Mouse (Mus musculus) midbrain, embryonic 10.5 days (tissue): ENCODE data around the gene Il17rd. TPM values are rescaled to one million over a fixed set of nuclear protein-coding genes. Genes with fewer than 3 reads are reported as not detected.

ENCODE experiments used
- DNase-seq: peaks from one replicate; pipeline ENCODE4 v3.0.0-alpha.2; 2017; ENCODE audit warnings: low spot score
- H3K27ac ChIP-seq: fragments of 300-500 bp; sonication (generic); replicated peaks from 2 replicates; pipeline ENCODE4 v1.5.1; 2016; ENCODE audit warnings: mild to moderate bottlenecking
- H3K27me3 ChIP-seq: fragments of 300-500 bp; sonication (generic); 2 replicates; pipeline ENCODE4 v1.6.1; 2016; ENCODE audit warnings: low read depth, mild to moderate bottlenecking; ENCODE audit not compliant: poor library complexity, severe bottlenecking
- H3K36me3 ChIP-seq: fragments of 300-500 bp; sonication (generic); 2 replicates; pipeline ENCODE4 v1.6.1; 2016; ENCODE audit warnings: mild to moderate bottlenecking, moderate library complexity
- H3K4me1 ChIP-seq: fragments of 300-500 bp; sonication (generic); 2 replicates; pipeline ENCODE4 v1.6.1; 2016
- H3K4me3 ChIP-seq: fragments of 300-500 bp; sonication (generic); 2 replicates; pipeline ENCODE4 v1.5.1; 2016; ENCODE audit warnings: mild to moderate bottlenecking, moderate library complexity
- H3K9me3 ChIP-seq: fragments of 300-500 bp; sonication (generic); replicated peaks from 2 replicates; pipeline ENCODE4 v1.6.1; 2016; ENCODE audit warnings: mild to moderate bottlenecking
- whole genome bisulfite sequencing: fragments of 180-500 bp; shearing (Covaris S2); methylation state at CpG from one replicate; pipeline ENCODE4 v1.1.7; 2016; 5-methylcytosine and 5-hydroxymethylcytosine counted together
- polyA plus RNA-seq: library from polyadenylated mRNA; unstranded; fragments of >200 nt; fragmentation: Nextera tagmentation; extraction: Ambion mirVana; gene quantifications from 2 replicates; pipeline ENCODE4 v1.2.1, GENCODE M21; 2016

The Il17rd gene
- polyA plus RNA-seq, result 6.4 and 7.6 TPM in 2 replicates

- H3K36me3 ChIP-seq, result no peaks in the 10 kb centered on the region
- peaks cover 48% of the 10 kb centered on the region for H3K4me1 ChIP-seq
- peak; percentile 91 for DNase-seq
- H3K27me3 ChIP-seq, result peaks cover 49% of the 10 kb centered on the region
- no peaks in the 10 kb centered on the region for H3K9me3 ChIP-seq
- WGBS, result under 1% methylated on average over 29 of the region's 29 CpGs
- peak within 1 kb of the TSS; percentile 92 for H3K4me3 ChIP-seq
- H3K27ac ChIP-seq, result peak within 1 kb of the TSS; percentile 94
Measured at GRCm38 (mm10) chr14:27038783-27039182, at the start of gene Il17rd. Gene Il17rd (plus strand): TSS chr14:27038941.

GRCm38 (mm10) chr14:26991622-26992021 lies 47.1 kb upstream of the Il17rd start:
- H3K4me1 ChIP-seq, result peaks cover 12% of the 10 kb centered on the region
- H3K9me3 ChIP-seq, result no peaks in the 10 kb centered on the region
- WGBS, result 69% methylated on average over 18 of the region's 18 CpGs
- H3K36me3 ChIP-seq, result no peaks in the 10 kb centered on the region
- DNase-seq, result no peak
- peaks cover 12% of the 10 kb centered on the region for H3K27me3 ChIP-seq
- no peak overlapping the region for H3K4me3 ChIP-seq
- H3K27ac ChIP-seq, result no peak overlapping the region

GRCm38 (mm10) chr14:26993427-26993826 lies 45.3 kb upstream of the Il17rd start:
- Histone ChIP-seq H3K4me3 (no peak overlapping the region), H3K27ac (no peak overlapping the region), H3K36me3 (no peaks in the 10 kb centered on the region), H3K9me3 (no peaks in the 10 kb centered on the region), H3K27me3 (peaks cover 12% of the 10 kb centered on the region), H3K4me1 (peaks cover 12% of the 10 kb centered on the region)
- 77% methylated on average over 3 of the region's 3 CpGs for WGBS
- DNase-seq, result no peak

DNA sequence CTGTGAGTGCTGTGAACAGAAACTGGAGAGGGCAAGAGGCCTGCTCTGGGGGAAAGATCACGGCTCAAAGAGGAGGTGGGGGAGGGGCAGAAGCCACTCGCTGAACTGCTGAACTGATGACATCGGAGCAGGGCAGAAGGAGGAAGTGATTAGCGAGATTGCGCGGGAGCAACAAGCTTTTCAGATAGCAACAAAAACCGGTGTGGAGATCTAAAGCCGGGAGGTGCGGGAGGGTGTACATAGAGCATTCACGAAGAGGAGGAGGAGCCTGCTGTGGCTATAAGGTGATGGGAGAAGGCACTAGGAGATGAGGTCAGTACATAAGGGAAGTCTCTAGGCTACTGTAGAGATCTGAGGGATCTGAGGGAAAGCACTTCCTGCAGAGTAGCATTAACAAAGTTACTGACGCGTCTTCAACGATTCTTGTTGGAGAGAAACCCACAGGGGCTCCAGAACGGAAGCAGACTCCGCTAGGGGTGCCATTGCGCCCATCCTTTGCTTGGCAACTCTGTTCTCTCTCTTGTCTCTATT lies 44.5 kb upstream of the Il17rd start, which contains the start of gene Hesx1:
Gene Hesx1 (plus strand): TSS at position 206 of the 531 bp plus-strand sequence.
- DNase-seq, result peak; percentile 68
- Histone ChIP-seq H3K36me3 (no peaks in the 10 kb centered on the region), H3K27ac (peak within 1 kb of the TSS; percentile 78), H3K4me3 (peak within 1 kb of the TSS; percentile 51), H3K9me3 (no peaks in the 10 kb centered on the region), H3K27me3 (peaks cover 14% of the 10 kb centered on the region), H3K4me1 (peaks cover 12% of the 10 kb centered on the region)
- 12% methylated on average over 16 of the region's 16 CpGs for WGBS

DNA sequence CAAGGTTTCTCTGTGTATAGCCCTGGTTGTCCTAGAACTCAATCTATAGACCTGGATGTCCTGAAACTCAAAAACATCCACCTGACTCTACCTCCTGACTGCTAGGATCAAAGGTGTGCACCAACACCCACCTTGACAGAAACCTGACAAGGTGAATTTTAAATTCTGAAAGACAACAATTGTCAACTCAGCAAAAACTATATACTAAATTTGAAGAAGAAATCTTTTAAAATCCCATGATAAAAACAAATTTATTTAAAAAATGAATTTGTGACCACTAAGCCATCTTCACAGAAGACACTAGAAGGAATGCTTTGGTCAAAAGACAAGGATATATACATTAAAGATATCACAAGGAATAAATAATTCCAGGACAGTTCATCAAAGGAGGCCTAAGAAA lies 42.5 kb upstream of the Il17rd start:
- Histone ChIP-seq H3K36me3 (no peaks in the 10 kb centered on the region), H3K9me3 (no peaks in the 10 kb centered on the region), H3K4me1 (peaks cover 17% of the 10 kb centered on the region), H3K27me3 (peaks cover 34% of the 10 kb centered on the region), H3K27ac (no peak overlapping the region), H3K4me3 (no peak overlapping the region)
- DNase-seq, result no peak

GRCm38 (mm10) chr14:27000386-27000785 lies 38.4 kb upstream of the Il17rd start:
- no peak for DNase-seq
- H3K27me3 ChIP-seq, result peaks cover 47% of the 10 kb centered on the region
- no peaks in the 10 kb centered on the region for H3K36me3 ChIP-seq
- WGBS, result 2% methylated on average over 11 of the region's 11 CpGs
- H3K27ac ChIP-seq, result no peak overlapping the region
- H3K4me3 ChIP-seq, result no peak overlapping the region
- H3K4me1 ChIP-seq, result peaks cover 5% of the 10 kb centered on the region; the same call in 1 of the 2 replicates
- no peaks in the 10 kb centered on the region for H3K9me3 ChIP-seq

GRCm38 (mm10) chr14:27004906-27005305 lies 33.8 kb upstream of the Il17rd start:
- Histone ChIP-seq H3K27ac (no peak overlapping the region), H3K4me1 (peaks cover 17% of the 10 kb centered on the region), H3K4me3 (no peak overlapping the region), H3K9me3 (no peaks in the 10 kb centered on the region), H3K36me3 (no peaks in the 10 kb centered on the region), H3K27me3 (peaks cover 44% of the 10 kb centered on the region)
- WGBS, result 83% methylated on average over 7 of the region's 7 CpGs
- no peak for DNase-seq

GRCm38 (mm10) chr14:27005937-27006336 lies 32.8 kb upstream of the Il17rd start:
- Histone ChIP-seq H3K27me3 (peaks cover 34% of the 10 kb centered on the region), H3K27ac (no peak overlapping the region), H3K36me3 (no peaks in the 10 kb centered on the region), H3K4me3 (no peak overlapping the region), H3K4me1 (peaks cover 12% of the 10 kb centered on the region), H3K9me3 (no peaks in the 10 kb centered on the region)
- WGBS, result 13% methylated on average over 6 of the region's 6 CpGs
- DNase-seq, result peak; percentile 22

GRCm38 (mm10) chr14:27011561-27011960 lies 27.2 kb upstream of the Il17rd start:
- H3K9me3 ChIP-seq, result no peaks in the 10 kb centered on the region
- no peak overlapping the region for H3K27ac ChIP-seq
- H3K27me3 ChIP-seq, result no peaks in the 10 kb centered on the region
- H3K4me1 ChIP-seq, result peaks cover 1% of the 10 kb centered on the region
- WGBS, result 85% methylated on average over 5 of the region's 5 CpGs
- no peak overlapping the region for H3K4me3 ChIP-seq
- H3K36me3 ChIP-seq, result no peaks in the 10 kb centered on the region
- DNase-seq, result no peak

DNA sequence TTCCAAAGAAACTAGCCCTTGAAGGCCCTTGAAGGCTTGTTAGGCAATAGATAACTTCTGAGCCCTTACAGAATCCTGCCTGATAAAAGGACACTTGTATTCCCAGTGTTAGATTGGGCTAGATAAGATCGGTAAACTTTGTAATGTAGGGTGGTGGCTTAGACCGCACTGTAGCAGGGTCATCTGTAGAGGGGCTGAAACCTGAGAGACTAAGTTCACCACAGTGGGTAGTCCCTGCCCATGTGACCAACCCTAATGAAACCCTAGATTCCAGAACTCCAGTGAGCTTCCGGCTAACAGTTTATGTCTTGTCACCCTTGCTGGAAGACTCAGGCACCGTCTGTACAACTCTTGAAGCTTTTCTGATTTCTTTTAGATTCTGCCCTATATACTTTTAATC lies 25.1 kb upstream of the Il17rd start:
- H3K9me3 ChIP-seq, result no peaks in the 10 kb centered on the region
- 70% methylated on average over 4 of the region's 4 CpGs for WGBS
- no peaks in the 10 kb centered on the region for H3K27me3 ChIP-seq
- H3K27ac ChIP-seq, result no peak overlapping the region
- no peaks in the 10 kb centered on the region for H3K36me3 ChIP-seq
- H3K4me3 ChIP-seq, result no peak overlapping the region
- H3K4me1 ChIP-seq, result no peaks in the 10 kb centered on the region
- no peak for DNase-seq

GRCm38 (mm10) chr14:27017936-27018335 lies 20.8 kb upstream of the Il17rd start:
- no peak overlapping the region for H3K27ac ChIP-seq
- no peak overlapping the region for H3K4me3 ChIP-seq
- H3K4me1 ChIP-seq, result no peaks in the 10 kb centered on the region; the same call in 1 of the 2 replicates
- 86% methylated on average over 2 of the region's 2 CpGs for WGBS
- H3K36me3 ChIP-seq, result no peaks in the 10 kb centered on the region
- H3K27me3 ChIP-seq, result no peaks in the 10 kb centered on the region
- H3K9me3 ChIP-seq, result no peaks in the 10 kb centered on the region
- DNase-seq, result no peak

- Histone ChIP-seq H3K27ac (no peak overlapping the region), H3K9me3 (no peaks in the 10 kb centered on the region), H3K4me1 (no peaks in the 10 kb centered on the region; the same call in 1 of the 2 replicates), H3K4me3 (no peak overlapping the region), H3K27me3 (no peaks in the 10 kb centered on the region), H3K36me3 (no peaks in the 10 kb centered on the region)
- no peak for DNase-seq
- WGBS, result 92% methylated on average over 14 of the region's 14 CpGs
Measured at GRCm38 (mm10) chr14:27019850-27020249, 18.9 kb upstream of the Il17rd start.

- Histone ChIP-seq H3K9me3 (no peaks in the 10 kb centered on the region), H3K27me3 (no peaks in the 10 kb centered on the region), H3K36me3 (no peaks in the 10 kb centered on the region), H3K4me1 (no peaks in the 10 kb centered on the region; the same call in 1 of the 2 replicates), H3K27ac (no peak overlapping the region), H3K4me3 (no peak overlapping the region)
- peak; percentile 62 for DNase-seq
- WGBS, result 43% methylated on average over 11 of the region's 11 CpGs
Measured at GRCm38 (mm10) chr14:27022876-27023275, 15.9 kb upstream of the Il17rd start.
